Mouse (Mus musculus): ENCODE measurements around the gene 1700013G24Rik. TPM values are rescaled to one million over a fixed set of nuclear protein-coding genes. Genes with fewer than 3 reads are reported as not detected.

The 1700013G24Rik gene
- polyA plus RNA-seq, 1 experiment from 2014 or later = not detected

DNA sequence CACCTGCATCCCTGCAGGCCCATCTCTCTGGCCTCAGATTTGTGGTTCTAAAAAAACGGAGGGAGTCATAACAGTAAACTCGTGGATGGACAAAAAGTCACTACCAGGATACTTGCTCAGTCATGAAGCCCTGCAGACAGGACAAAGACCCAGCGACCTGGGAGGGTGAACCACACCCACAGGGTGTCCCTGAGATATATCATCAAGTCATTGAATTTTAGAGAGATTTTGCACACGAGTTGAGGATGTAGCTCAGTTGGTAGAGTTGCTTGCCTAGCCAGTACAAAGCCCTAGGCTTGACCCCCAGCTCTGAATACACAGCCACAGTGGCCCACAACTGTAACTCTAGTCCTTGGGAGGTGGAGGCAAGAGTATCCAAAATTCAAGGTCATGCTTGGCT, 8.1 kb downstream of the 1700013G24Rik start:
- H3K9me3 ChIP-seq (replicated peaks) = no peaks in the 10 kb centered on the region
- H3K4me1 ChIP-seq = peaks cover 31% of the 10 kb centered on the region
- 80% methylated on average over 4 of the region's 4 CpGs for WGBS
- no peak for DNase-seq (ENCODE audit: low spot score)
- H3K36me3 ChIP-seq = no peaks in the 10 kb centered on the region
- no peak overlapping the region for H3K4me3 ChIP-seq
- H3K27ac ChIP-seq (replicated peaks) = peak overlapping the region; percentile 71
- H3K27me3 ChIP-seq (ENCODE audit: low read depth, poor library complexity, severe bottlenecking) = no peaks in the 10 kb centered on the region

DNA sequence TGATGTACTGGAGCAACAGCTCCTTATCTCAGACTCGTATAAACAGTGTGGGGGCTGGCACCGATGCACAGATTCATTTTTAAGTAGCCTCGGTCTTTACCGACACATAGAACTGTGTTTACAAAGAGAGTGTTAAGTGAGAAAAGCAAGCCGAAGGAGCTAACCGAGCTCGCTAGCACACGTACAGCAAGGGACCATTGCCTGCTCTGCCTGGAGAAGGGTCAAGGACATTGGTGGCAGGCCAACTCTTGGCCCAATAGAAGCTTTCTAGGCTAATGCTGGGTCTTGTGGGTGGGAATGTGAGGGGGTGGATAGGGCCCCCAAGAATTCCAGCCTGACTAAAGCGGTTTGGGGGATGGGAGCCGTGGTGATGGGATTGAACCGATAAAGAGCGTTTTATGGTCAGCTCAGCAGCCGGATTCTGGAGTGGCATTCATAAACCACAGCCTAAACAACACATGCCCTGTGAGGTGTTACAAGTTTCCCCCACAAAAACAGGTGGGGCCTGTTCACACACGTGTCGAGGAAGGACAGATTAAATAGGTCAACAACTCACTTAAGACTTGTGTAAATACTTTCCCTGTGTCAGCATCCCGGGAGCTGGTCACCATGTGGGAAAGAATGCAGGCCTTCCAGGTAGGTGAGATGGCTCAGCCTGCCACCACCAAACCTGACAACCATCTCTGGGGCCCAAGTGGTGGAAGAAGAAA, 9.1 kb downstream of the 1700013G24Rik start:
- Histone ChIP-seq H3K36me3 (no peaks in the 10 kb centered on the region), H3K4me1 (peaks cover 31% of the 10 kb centered on the region), H3K4me3 (no peak overlapping the region), H3K9me3 (replicated peaks) (no peaks in the 10 kb centered on the region), H3K27me3 (ENCODE audit: low read depth, poor library complexity, severe bottlenecking) (0 out of 2 replicates have a peak, but pooled peaks cover 4% of the 10 kb centered on the region), H3K27ac (replicated peaks) (no peak overlapping the region; the same call in 1 of the 2 replicates)
- DNase-seq (ENCODE audit: low spot score) = no peak
- 89% methylated on average over 16 of the region's 16 CpGs for WGBS

DNA sequence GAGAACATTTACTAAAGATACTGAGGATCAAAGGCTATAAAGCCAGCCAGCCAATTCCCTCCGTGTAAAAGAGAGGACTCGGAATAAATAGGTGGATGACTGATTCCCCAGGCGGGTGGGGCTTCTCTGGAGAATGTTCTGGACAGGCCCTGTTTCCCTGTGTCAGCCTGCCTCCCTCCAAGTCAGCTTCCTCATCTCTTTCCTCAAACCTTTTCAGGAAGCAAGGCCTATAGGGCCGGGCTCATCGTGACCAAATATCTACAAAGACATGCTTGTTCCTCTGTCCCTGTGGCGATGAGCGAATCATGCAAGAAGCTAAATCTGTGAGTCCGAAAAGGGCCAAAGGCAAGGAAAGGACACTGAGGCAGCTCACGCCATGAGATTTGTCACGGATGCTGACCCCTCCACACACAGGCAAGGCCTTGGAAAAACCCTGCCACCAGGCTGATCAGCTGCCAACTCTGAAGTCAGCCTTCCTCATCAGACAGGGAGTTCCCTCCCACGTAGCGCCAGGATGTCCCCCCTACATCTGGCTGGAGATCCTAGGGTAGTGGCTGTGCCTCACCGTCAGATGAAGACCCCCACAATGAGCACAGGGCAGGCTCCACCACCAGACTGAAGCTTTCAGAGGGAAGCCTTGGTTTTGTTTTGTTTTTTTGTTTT, 12.2 kb downstream of the 1700013G24Rik start:
- Histone ChIP-seq H3K4me3 (no peak overlapping the region), H3K4me1 (peaks cover 53% of the 10 kb centered on the region), H3K9me3 (replicated peaks) (no peaks in the 10 kb centered on the region), H3K36me3 (no peaks in the 10 kb centered on the region), H3K27ac (replicated peaks) (0 out of 2 replicates have a peak overlapping the region, but pooled peaks have one; percentile 33), H3K27me3 (ENCODE audit: low read depth, poor library complexity, severe bottlenecking) (peaks cover 19% of the 10 kb centered on the region; the same call in 1 of the 2 replicates)
- no peak for DNase-seq (ENCODE audit: low spot score)
- 81% methylated on average over 13 of the region's 13 CpGs for WGBS

DNA sequence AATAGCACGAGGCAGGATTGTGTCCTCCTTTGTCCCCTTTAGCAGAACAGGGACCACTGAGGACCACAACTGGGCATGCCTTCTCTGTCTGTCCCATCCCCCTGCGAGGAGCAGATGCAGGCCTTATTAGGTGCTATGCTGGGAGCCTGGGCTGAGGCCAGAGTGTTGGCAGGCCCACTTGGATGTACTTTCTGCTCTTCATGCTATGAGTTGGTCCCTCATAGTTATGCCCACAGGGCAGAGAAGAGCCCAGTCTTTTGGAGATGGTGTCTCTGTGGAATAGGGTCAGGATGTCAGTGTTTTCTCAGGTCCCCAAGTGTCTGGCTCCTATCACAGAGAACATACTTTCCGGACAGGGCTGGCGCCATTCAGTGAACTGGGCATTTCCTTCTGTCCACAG, 13.9 kb downstream of the 1700013G24Rik start:
- H3K4me3 ChIP-seq = no peak overlapping the region
- no peaks in the 10 kb centered on the region for H3K36me3 ChIP-seq
- H3K9me3 ChIP-seq (replicated peaks) = no peaks in the 10 kb centered on the region
- peak overlapping the region; percentile 69 for H3K27ac ChIP-seq (replicated peaks)
- WGBS = 87% methylated on average over 4 of the region's 4 CpGs
- peaks cover 23% of the 10 kb centered on the region; the same call in 1 of the 2 replicates for H3K27me3 ChIP-seq (ENCODE audit: low read depth, poor library complexity, severe bottlenecking)
- no peak for DNase-seq (ENCODE audit: low spot score)
- peaks cover 56% of the 10 kb centered on the region for H3K4me1 ChIP-seq

DNA sequence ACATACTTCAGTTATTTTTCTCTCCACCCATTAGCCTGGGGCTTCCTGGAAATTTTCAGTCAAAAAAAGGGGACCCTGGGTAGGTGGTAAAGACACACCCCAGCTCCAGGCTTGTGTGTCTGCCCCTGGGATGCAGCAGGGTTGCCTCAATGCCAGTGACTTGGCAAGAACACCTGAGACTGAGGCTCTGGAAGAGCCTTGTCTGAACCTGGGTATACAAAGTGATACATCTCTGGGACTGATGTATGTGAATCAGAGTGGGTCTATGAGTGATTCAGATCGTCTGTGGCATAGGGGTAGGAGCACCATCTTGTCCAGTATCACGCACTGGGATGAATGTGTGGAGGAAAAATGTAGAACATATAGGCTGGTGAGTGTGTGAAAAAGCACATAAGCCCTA, 14.4 kb downstream of the 1700013G24Rik start:
- Histone ChIP-seq H3K4me1 (peaks cover 52% of the 10 kb centered on the region), H3K4me3 (no peak overlapping the region), H3K36me3 (no peaks in the 10 kb centered on the region), H3K9me3 (replicated peaks) (no peaks in the 10 kb centered on the region), H3K27ac (replicated peaks) (peak overlapping the region; percentile 92), H3K27me3 (ENCODE audit: low read depth, poor library complexity, severe bottlenecking) (peaks cover 23% of the 10 kb centered on the region; the same call in 1 of the 2 replicates)
- DNase-seq (ENCODE audit: low spot score) = no peak
- 89% methylated on average over 2 of the region's 2 CpGs for WGBS

DNA sequence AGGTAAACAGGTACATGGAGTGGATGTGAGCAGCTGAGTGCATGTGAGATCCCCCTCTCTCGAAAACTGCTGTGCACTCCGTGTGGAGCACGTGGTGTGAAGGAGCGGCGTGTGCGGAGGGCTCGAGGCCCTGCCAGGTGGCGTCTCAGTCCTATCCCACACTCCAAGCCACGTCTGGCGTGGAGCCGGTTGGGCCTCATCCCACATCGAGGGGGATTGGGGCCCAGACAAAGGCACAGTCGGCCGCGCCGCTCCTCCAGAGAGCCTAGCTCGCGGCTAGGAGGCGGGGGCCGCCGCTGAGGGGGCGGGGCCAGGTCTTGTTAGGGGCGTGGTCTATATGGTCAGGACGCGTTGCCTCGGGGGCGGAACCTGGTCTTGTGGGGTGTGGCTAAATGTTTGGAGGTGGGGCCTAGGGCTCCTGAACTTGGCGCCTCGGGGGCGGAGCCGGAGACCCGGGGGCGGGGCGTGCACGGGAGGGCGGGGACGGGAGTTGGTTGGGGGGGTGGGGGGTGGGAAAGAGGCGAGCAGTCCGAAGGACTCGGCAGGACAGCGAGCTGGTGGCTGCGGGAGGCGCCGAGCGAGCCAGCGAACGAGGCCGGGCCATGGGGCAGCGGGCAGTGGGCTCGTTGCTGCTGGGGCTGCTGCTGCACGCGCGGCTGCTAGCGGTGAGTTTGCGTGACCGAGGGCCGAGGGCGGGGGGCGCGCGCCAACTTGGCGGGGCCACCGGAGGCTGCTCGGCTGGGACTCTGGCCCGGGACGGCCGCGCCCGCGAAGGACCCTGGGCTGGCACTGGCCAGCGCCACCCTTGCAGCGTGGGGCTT, 15.4 kb downstream of the 1700013G24Rik start, which contains the start of gene Hspg2:
Gene Hspg2, plus strand, starts transcription at position 510 of the 821 bp plus-strand sequence.
- Histone ChIP-seq H3K36me3 (no peaks in the 10 kb centered on the region), H3K27me3 (ENCODE audit: low read depth, poor library complexity, severe bottlenecking) (peaks cover 23% of the 10 kb centered on the region; the same call in 1 of the 2 replicates), H3K4me3 (peak within 1 kb of the TSS; percentile 79), H3K9me3 (replicated peaks) (no peaks in the 10 kb centered on the region), H3K27ac (replicated peaks) (peak within 1 kb of the TSS; percentile 92), H3K4me1 (peaks cover 60% of the 10 kb centered on the region)
- peak; percentile 99 for DNase-seq (ENCODE audit: low spot score)
- WGBS = 1% methylated on average over 61 of the region's 72 CpGs

DNA sequence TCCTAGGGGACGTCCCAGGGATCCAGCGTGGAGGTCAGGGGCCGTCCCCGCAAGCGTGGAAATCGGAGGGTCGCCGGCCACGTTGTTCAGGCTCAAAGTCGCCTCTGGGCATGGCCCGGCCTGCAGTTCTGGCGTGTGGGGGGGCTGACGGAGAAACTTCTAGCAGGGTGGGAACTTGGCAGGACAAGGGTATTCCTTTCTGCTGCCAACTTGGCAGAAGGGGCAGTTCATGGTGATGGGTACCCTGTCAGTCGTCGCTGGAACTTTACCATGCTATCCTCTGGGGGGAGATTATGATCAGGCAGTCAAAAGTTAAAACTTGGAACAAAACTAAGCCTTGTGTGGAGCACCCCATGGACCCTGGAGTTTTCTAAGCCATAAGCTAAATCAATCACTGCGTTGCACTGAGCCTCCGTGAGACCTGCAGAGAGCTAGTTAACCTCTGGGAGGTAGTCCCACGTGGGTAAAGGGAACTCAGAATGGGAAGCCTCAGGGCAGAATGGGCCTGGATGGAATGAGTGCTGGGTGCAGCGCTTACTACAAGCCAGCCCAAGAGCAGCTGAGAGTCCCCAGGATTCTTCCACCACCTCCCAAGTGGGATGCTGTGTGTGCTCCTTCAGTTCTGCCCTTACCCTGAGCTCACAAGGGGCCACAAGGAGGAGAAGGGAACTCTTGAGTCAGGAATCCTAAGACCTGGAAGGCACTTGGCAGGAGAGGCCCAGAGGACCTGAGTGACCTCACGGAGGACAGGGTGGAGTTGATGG, 16.2 kb downstream of the 1700013G24Rik start:
- peak overlapping the region; percentile 92 for H3K27ac ChIP-seq (replicated peaks)

DNA sequence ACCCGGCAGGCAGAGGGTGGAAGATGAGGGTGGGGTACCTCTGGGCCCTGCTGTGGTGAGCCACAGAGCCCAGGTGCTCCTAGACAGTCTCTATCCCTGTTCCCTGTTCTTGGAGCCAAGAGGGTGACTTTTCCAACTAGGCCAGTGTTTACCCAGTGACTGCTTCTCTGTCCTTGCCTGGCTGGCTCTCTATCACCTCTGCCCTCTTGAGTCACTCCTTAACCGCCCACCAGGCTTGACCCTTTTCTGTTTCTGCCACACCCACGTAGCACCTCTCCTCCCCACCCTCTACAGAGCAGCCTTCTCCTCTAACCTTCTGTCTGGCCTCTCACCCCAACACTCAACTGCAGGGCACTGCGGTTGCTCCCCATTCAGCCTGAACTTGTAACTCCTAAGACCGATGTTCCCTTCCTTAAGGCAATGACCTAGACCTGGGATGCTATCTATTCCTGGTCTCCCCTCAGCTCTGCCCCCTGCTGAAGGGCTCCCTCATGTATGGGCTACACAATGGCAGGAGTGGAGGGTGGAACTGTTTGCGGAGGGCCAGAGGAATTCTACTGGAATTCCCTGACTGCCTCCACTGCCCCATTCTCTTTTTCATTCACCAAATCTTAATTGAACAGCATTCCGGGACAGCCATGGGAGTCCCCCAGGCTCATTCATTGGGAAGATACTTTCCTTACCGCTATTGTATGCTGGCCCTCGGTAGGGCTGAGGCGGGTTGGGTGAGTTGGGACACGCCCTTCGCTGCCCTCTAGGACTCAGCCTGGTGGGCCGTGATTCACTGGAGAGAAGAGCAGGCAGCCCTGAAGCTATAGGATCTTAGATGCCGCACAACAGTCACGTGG, 17.0 kb downstream of the 1700013G24Rik start:
- H3K36me3 ChIP-seq = peaks cover 6% of the 10 kb centered on the region; the same call in 1 of the 2 replicates
- H3K9me3 ChIP-seq (replicated peaks) = no peaks in the 10 kb centered on the region
- DNase-seq (ENCODE audit: low spot score) = no peak
- H3K4me3 ChIP-seq = peak overlapping the region; percentile 79
- 38% methylated on average over 15 of the region's 15 CpGs for WGBS
- peaks cover 64% of the 10 kb centered on the region for H3K4me1 ChIP-seq
- H3K27ac ChIP-seq (replicated peaks) = peak overlapping the region; percentile 92; the same call in 1 of the 2 replicates
- peaks cover 23% of the 10 kb centered on the region; the same call in 1 of the 2 replicates for H3K27me3 ChIP-seq (ENCODE audit: low read depth, poor library complexity, severe bottlenecking)

More for the DNA sequence above, 16.2 kb downstream of the 1700013G24Rik start:
- H3K9me3 ChIP-seq (replicated peaks) = no peaks in the 10 kb centered on the region
- peaks cover 23% of the 10 kb centered on the region; the same call in 1 of the 2 replicates for H3K27me3 ChIP-seq (ENCODE audit: low read depth, poor library complexity, severe bottlenecking)
- DNase-seq (ENCODE audit: low spot score) = no peak
- H3K4me3 ChIP-seq = peak overlapping the region; percentile 79
- 4% methylated on average over 20 of the region's 20 CpGs for whole genome bisulfite sequencing
- peaks cover 68% of the 10 kb centered on the region for H3K4me1 ChIP-seq
- H3K36me3 ChIP-seq = peaks cover 6% of the 10 kb centered on the region; the same call in 1 of the 2 replicates

DNA sequence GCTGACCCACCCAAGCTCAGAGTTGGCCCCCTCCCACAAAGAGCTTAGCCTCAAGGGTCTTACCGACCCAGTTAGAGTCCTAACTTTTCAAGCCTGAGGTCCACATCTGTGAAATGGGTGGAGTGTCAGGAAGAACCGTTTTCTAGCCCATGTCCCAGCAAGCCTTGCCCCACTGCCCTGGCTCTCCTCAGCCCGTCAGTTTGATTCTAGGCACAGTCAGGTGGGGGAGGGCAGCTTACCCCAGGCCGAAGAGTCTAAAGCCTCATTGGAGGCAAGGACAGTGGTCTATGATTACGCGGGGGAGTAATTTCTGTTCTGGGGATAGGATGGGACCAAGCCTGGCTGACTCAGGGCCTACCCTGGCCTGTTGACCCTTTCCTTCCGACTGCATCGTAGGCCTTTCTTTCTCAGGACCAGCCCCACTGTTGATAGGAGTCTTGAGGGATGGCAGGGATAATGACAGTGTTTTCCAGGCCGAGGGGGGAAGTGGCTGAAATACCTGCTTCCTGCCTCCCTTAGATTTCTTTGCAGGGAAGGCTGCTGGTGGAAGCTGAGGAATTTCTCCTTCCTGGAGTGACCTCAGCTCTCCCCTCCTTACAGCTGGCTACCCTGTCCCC, 17.7 kb downstream of the 1700013G24Rik start:
- Histone ChIP-seq H3K4me3 (peak overlapping the region; percentile 79), H3K4me1 (peaks cover 67% of the 10 kb centered on the region), H3K27me3 (ENCODE audit: low read depth, poor library complexity, severe bottlenecking) (peaks cover 28% of the 10 kb centered on the region; the same call in 1 of the 2 replicates), H3K27ac (replicated peaks) (peak overlapping the region; percentile 92; the same call in 1 of the 2 replicates), H3K9me3 (replicated peaks) (no peaks in the 10 kb centered on the region), H3K36me3 (peaks cover 6% of the 10 kb centered on the region; the same call in 1 of the 2 replicates)
- DNase-seq (ENCODE audit: low spot score) = no peak
- WGBS = 71% methylated on average over 9 of the region's 9 CpGs

DNA sequence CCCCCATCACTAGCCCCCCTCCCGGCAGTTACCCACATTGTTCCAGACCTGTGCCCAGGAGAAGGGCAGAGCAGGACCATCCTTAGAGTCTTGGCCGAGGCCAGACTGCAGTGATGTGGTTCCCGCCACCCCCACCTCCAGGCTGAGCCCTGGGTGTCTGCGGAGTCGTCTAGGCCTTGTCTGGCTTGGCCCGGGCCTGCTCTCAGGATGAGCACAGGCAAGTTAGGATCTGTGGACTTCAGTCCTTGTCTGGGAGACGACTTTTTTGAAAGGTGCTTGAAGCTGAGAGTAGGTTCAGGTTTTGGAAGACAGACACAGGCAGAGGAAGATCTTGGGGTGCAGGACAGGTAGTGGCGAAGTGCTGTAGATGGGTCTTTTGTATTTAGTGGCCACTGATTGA, 18.2 kb downstream of the 1700013G24Rik start:
- Histone ChIP-seq H3K4me1 (peaks cover 72% of the 10 kb centered on the region), H3K27ac (replicated peaks) (peak overlapping the region; percentile 63), H3K9me3 (replicated peaks) (no peaks in the 10 kb centered on the region), H3K27me3 (ENCODE audit: low read depth, poor library complexity, severe bottlenecking) (peaks cover 29% of the 10 kb centered on the region; the same call in 1 of the 2 replicates), H3K4me3 (0 out of 2 replicates have a peak overlapping the region, but pooled peaks have one; percentile 7), H3K36me3 (peaks cover 6% of the 10 kb centered on the region; the same call in 1 of the 2 replicates)
- DNase-seq (ENCODE audit: low spot score) = no peak
- WGBS = 68% methylated on average over 8 of the region's 8 CpGs

Measured in midbrain, embryonic 10.5 days (tissue).